Mouse (Mus musculus): ENCODE data around the gene Pgam1.

GRCm38 (mm10) chr19:41902848-41903593 lies 8.7 kb upstream of the Pgam1 start:
- TF ChIP-seq CTCF (IDR thresholded peaks at IDR 0.05; ENCODE audit: control insufficient read depth, insufficient read depth, insufficient read length) (no peak), USF1 (IDR thresholded peaks at IDR 0.05; ENCODE audit: low read depth) (no peak), FOSL1 (IDR thresholded peaks at IDR 0.05; ENCODE audit: insufficient read depth, low read length, poor library complexity, severe bottlenecking) (no peak), CEBPB (IDR thresholded peaks at IDR 0.05; ENCODE audit: low read depth) (no peak)

Data from C2C12 (cell line).